Mouse (Mus musculus) c-Kit-negative CD71-positive TER-119-positive erythroid progenitor cells, embryonic 14.5 days (primary cell): ENCODE results near the gene Otop3.
A peak's percentile ranks its signal among the peaks of the same experiment; 100 is the strongest.
"Not testable (repeated sequence)": the region's sequence is repeated elsewhere in the genome, so short reads cannot be mapped to it uniquely, and the experiment has no call there.

ENCODE experiments used
- DNase-seq: peaks from one replicate; pipeline ENCODE4 v3.0.0-alpha.2; 2013; ENCODE audit warnings: low read depth, low spot score

Otop3 gene

GRCm38 (mm10) chr11:115366039-115366705 lies 31.6 kb downstream of the Otop3 start:
- no peak for DNase-seq

GRCm38 (mm10) chr11:115366706-115367394 lies 32.3 kb downstream of the Otop3 start:
- no peak for DNase-seq

- DNase-seq: peak; percentile 29
These were observed 32.9 kb downstream of the Otop3 start, which contains the start of gene Hid1 for GRCm38 (mm10) chr11:115367395-115367944. Gene Hid1, minus strand, starts transcription at chr11:115367756.

- DNase-seq: no peak
These were observed 35.8 kb downstream of the Otop3 start for GRCm38 (mm10) chr11:115370368-115370767.

- no peak for DNase-seq
These were observed 36.8 kb downstream of the Otop3 start for GRCm38 (mm10) chr11:115371354-115371753.

- no peak for DNase-seq
These were observed 37.5 kb downstream of the Otop3 start for GRCm38 (mm10) chr11:115372015-115372414.

- DNase-seq: no peak
These were observed 38.2 kb downstream of the Otop3 start for GRCm38 (mm10) chr11:115372737-115373136.

- no peak for DNase-seq
These were observed 39.5 kb downstream of the Otop3 start for GRCm38 (mm10) chr11:115373805-115374694.

GRCm38 (mm10) chr11:115374695-115375425 lies 40.3 kb downstream of the Otop3 start:
- DNase-seq: no peak

GRCm38 (mm10) chr11:115376722-115377121 lies 42.2 kb downstream of the Otop3 start:
- DNase-seq: no peak

- no peak for DNase-seq
These were observed 42.7 kb downstream of the Otop3 start for GRCm38 (mm10) chr11:115377254-115377653.

- no peak for DNase-seq
These were observed 43.3 kb downstream of the Otop3 start for GRCm38 (mm10) chr11:115377854-115378253.

GRCm38 (mm10) chr11:115381276-115381675 lies 46.7 kb downstream of the Otop3 start:
- DNase-seq: no peak

GRCm38 (mm10) chr11:115381743-115382539 lies 47.4 kb downstream of the Otop3 start, which contains the start of gene Cdr2l:
Gene Cdr2l, plus strand, starts transcription at chr11:115381916.
- DNase-seq: no peak

GRCm38 (mm10) chr11:115382891-115383290 lies 48.4 kb downstream of the Otop3 start:
- no peak for DNase-seq

GRCm38 (mm10) chr11:115383701-115384474 lies 49.4 kb downstream of the Otop3 start:
- no peak for DNase-seq

GRCm38 (mm10) chr11:115384587-115384986 lies 50.1 kb downstream of the Otop3 start:
- no peak for DNase-seq

GRCm38 (mm10) chr11:115386859-115387258 lies 52.3 kb downstream of the Otop3 start:
- not testable (repeated sequence) for DNase-seq

GRCm38 (mm10) chr11:115391358-115391757 lies 56.8 kb downstream of the Otop3 start:
- no peak for DNase-seq
